Mouse (Mus musculus): ENCODE results near the gene Smg7. TPM values are rescaled to one million over a fixed set of nuclear protein-coding genes. Genes with fewer than 3 reads are reported as not detected.

The Smg7 gene
- 16.7 and 17.4 TPM in 2 replicates for polyA plus RNA-seq (2016; fragmentation: Nextera tagmentation; extraction: Ambion mirVana)

- H3K27ac ChIP-seq = peak within 1 kb of the TSS; percentile 97
- H3K4me3 ChIP-seq = peak within 1 kb of the TSS; percentile 96
- H3K4me2 ChIP-seq = peak within 1 kb of the TSS; percentile 93
- H3K36me3 ChIP-seq = peaks cover 15% of the 10 kb centered on the region
- ATAC-seq = peak; percentile 52
- peaks cover 28% of the 10 kb centered on the region for H3K4me1 ChIP-seq
- no peaks in the 10 kb centered on the region for H3K27me3 ChIP-seq (replicated peaks)
- H3K9me3 ChIP-seq (replicated peaks) = no peaks in the 10 kb centered on the region
- peak within 1 kb of the TSS; percentile 96 for H3K9ac ChIP-seq
- WGBS (ENCODE audit: insufficient replicate concordance) = under 1% methylated on average over 92 of the region's 93 CpGs
Measured at GRCm38 (mm10) chr1:152901765-152902664, at the start of gene Smg7. Gene Smg7 (minus strand): TSS chr1:152902646.

- Histone ChIP-seq H3K4me3 (no peak overlapping the region), H3K4me1 (no peaks in the 10 kb centered on the region), H3K27me3 (replicated peaks) (no peaks in the 10 kb centered on the region), H3K9me3 (replicated peaks) (no peaks in the 10 kb centered on the region), H3K27ac (no peak overlapping the region), H3K9ac (no peak overlapping the region), H3K4me2 (no peak overlapping the region), H3K36me3 (no peaks in the 10 kb centered on the region)
- WGBS (ENCODE audit: insufficient replicate concordance) = 38% methylated on average over 4 of the region's 4 CpGs
- no peak for ATAC-seq
Measured at GRCm38 (mm10) chr1:152942977-152943376, 40.5 kb upstream of the Smg7 start.

- WGBS (ENCODE audit: insufficient replicate concordance) = 64% methylated on average over 5 of the region's 5 CpGs
- H3K9me3 ChIP-seq (replicated peaks) = no peaks in the 10 kb centered on the region
- no peaks in the 10 kb centered on the region for H3K4me1 ChIP-seq
- ATAC-seq = no peak
- H3K4me3 ChIP-seq = no peak overlapping the region
- H3K36me3 ChIP-seq = no peaks in the 10 kb centered on the region
- no peak overlapping the region for H3K4me2 ChIP-seq
- H3K27me3 ChIP-seq (replicated peaks) = no peaks in the 10 kb centered on the region
- H3K27ac ChIP-seq = no peak overlapping the region
- H3K9ac ChIP-seq = no peak overlapping the region
Measured at GRCm38 (mm10) chr1:152936365-152936764, 33.9 kb upstream of the Smg7 start.

GRCm38 (mm10) chr1:152935476-152935875 is 33.0 kb upstream of the Smg7 start:
- no peak overlapping the region for H3K9ac ChIP-seq
- WGBS (ENCODE audit: insufficient replicate concordance) = 72% methylated on average over 6 of the region's 6 CpGs
- no peak overlapping the region for H3K4me2 ChIP-seq
- no peak overlapping the region for H3K4me3 ChIP-seq
- H3K4me1 ChIP-seq = no peaks in the 10 kb centered on the region
- H3K27me3 ChIP-seq (replicated peaks) = no peaks in the 10 kb centered on the region
- H3K36me3 ChIP-seq = no peaks in the 10 kb centered on the region
- no peak overlapping the region for H3K27ac ChIP-seq
- no peak for ATAC-seq
- no peaks in the 10 kb centered on the region for H3K9me3 ChIP-seq (replicated peaks)

- H3K4me2 ChIP-seq = peak overlapping the region; percentile 33; the same call in 1 of the 2 replicates
- 27% methylated on average over 11 of the region's 11 CpGs for WGBS (ENCODE audit: insufficient replicate concordance)
Measured at GRCm38 (mm10) chr1:152933962-152934361, 31.5 kb upstream of the Smg7 start.

GRCm38 (mm10) chr1:152921786-152922185 is 19.3 kb upstream of the Smg7 start:
- no peaks in the 10 kb centered on the region for H3K36me3 ChIP-seq
- no peaks in the 10 kb centered on the region for H3K9me3 ChIP-seq (replicated peaks)
- no peak for ATAC-seq
- no peaks in the 10 kb centered on the region for H3K4me1 ChIP-seq
- H3K4me2 ChIP-seq = no peak overlapping the region
- no peak overlapping the region for H3K9ac ChIP-seq
- 51% methylated on average over 3 of the region's 3 CpGs for WGBS (ENCODE audit: insufficient replicate concordance)
- no peak overlapping the region for H3K27ac ChIP-seq
- H3K4me3 ChIP-seq = no peak overlapping the region
- H3K27me3 ChIP-seq (replicated peaks) = no peaks in the 10 kb centered on the region

More at GRCm38 (mm10) chr1:152933962-152934361, 31.5 kb upstream of the Smg7 start:
- H3K9ac ChIP-seq = no peak overlapping the region
- no peaks in the 10 kb centered on the region for H3K36me3 ChIP-seq
- no peak overlapping the region for H3K27ac ChIP-seq
- H3K4me3 ChIP-seq = no peak overlapping the region
- H3K4me1 ChIP-seq = no peaks in the 10 kb centered on the region
- H3K9me3 ChIP-seq (replicated peaks) = no peaks in the 10 kb centered on the region
- ATAC-seq = no peak
- H3K27me3 ChIP-seq (replicated peaks) = no peaks in the 10 kb centered on the region

- WGBS (ENCODE audit: insufficient replicate concordance) = 52% methylated on average over 4 of the region's 4 CpGs
- Histone ChIP-seq H3K9ac (no peak overlapping the region), H3K27me3 (replicated peaks) (no peaks in the 10 kb centered on the region), H3K27ac (no peak overlapping the region), H3K4me2 (no peak overlapping the region), H3K4me3 (no peak overlapping the region), H3K36me3 (no peaks in the 10 kb centered on the region), H3K4me1 (no peaks in the 10 kb centered on the region), H3K9me3 (replicated peaks) (no peaks in the 10 kb centered on the region)
- no peak for ATAC-seq
Measured at GRCm38 (mm10) chr1:152917626-152918025, 15.2 kb upstream of the Smg7 start.

GRCm38 (mm10) chr1:152916936-152917335 is 14.5 kb upstream of the Smg7 start:
- H3K27me3 ChIP-seq (replicated peaks) = no peaks in the 10 kb centered on the region
- H3K4me2 ChIP-seq = no peak overlapping the region
- no peak overlapping the region for H3K4me3 ChIP-seq
- ATAC-seq = no peak
- no peaks in the 10 kb centered on the region for H3K36me3 ChIP-seq
- no peak overlapping the region for H3K27ac ChIP-seq
- no peaks in the 10 kb centered on the region for H3K9me3 ChIP-seq (replicated peaks)
- no peak overlapping the region for H3K9ac ChIP-seq
- no peaks in the 10 kb centered on the region for H3K4me1 ChIP-seq
- WGBS (ENCODE audit: insufficient replicate concordance) = 66% methylated on average over 5 of the region's 5 CpGs

GRCm38 (mm10) chr1:152915766-152916165 is 13.3 kb upstream of the Smg7 start:
- no peaks in the 10 kb centered on the region for H3K36me3 ChIP-seq
- 54% methylated on average over 5 of the region's 5 CpGs for WGBS (ENCODE audit: insufficient replicate concordance)
- H3K4me1 ChIP-seq = no peaks in the 10 kb centered on the region
- no peak overlapping the region for H3K9ac ChIP-seq
- no peak for ATAC-seq
- no peaks in the 10 kb centered on the region for H3K9me3 ChIP-seq (replicated peaks)
- no peak overlapping the region for H3K4me2 ChIP-seq
- H3K27ac ChIP-seq = no peak overlapping the region
- H3K27me3 ChIP-seq (replicated peaks) = no peaks in the 10 kb centered on the region
- H3K4me3 ChIP-seq = no peak overlapping the region

GRCm38 (mm10) chr1:152913483-152914460 is 11.3 kb upstream of the Smg7 start:
- no peak overlapping the region for H3K4me2 ChIP-seq
- WGBS (ENCODE audit: insufficient replicate concordance) = 52% methylated on average over 6 of the region's 6 CpGs
- no peaks in the 10 kb centered on the region for H3K9me3 ChIP-seq (replicated peaks)
- ATAC-seq = no peak
- no peak overlapping the region for H3K27ac ChIP-seq
- no peaks in the 10 kb centered on the region for H3K27me3 ChIP-seq (replicated peaks)
- no peak overlapping the region for H3K4me3 ChIP-seq
- H3K36me3 ChIP-seq = no peaks in the 10 kb centered on the region
- no peak overlapping the region for H3K9ac ChIP-seq
- H3K4me1 ChIP-seq = no peaks in the 10 kb centered on the region

- peak overlapping the region; percentile 62 for H3K9ac ChIP-seq
Measured at GRCm38 (mm10) chr1:152904469-152904868, 2.0 kb upstream of the Smg7 start.

More at GRCm38 (mm10) chr1:152904469-152904868, 2.0 kb upstream of the Smg7 start:
- Histone ChIP-seq H3K36me3 (peaks cover 2% of the 10 kb centered on the region; the same call in 1 of the 2 replicates), H3K27ac (peak overlapping the region; percentile 68), H3K4me2 (peak overlapping the region; percentile 93), H3K4me3 (peak overlapping the region; percentile 96), H3K9me3 (replicated peaks) (no peaks in the 10 kb centered on the region), H3K27me3 (replicated peaks) (no peaks in the 10 kb centered on the region; the same call in 1 of the 2 replicates), H3K4me1 (peaks cover 23% of the 10 kb centered on the region)
- peak; percentile 57 for ATAC-seq
- under 1% methylated on average over 14 of the region's 14 CpGs for WGBS (ENCODE audit: insufficient replicate concordance)

Measured in liver, embryonic 12.5 days (tissue).